Mouse (Mus musculus): ENCODE measurements around the gene Zfp219. TPM values are rescaled to one million over a fixed set of nuclear protein-coding genes. Genes with fewer than 3 reads are reported as not detected.
A peak's percentile ranks its signal among the peaks of the same experiment; 100 is the strongest.

Zfp219 gene
- polyA plus RNA-seq, 1 experiment from 2014 or later = 23.7 TPM

GRCm38 (mm10) chr14:51995219-51995871 lies 25.2 kb downstream of the Zfp219 start:
- ATAC-seq = no peak
- 81% methylated on average over 12 of the region's 12 CpGs for WGBS

GRCm38 (mm10) chr14:51994453-51994852 lies 26.1 kb downstream of the Zfp219 start:
- Histone ChIP-seq H3K4me3 (ENCODE audit: low read length) (no peak overlapping the region), H3K9me3 (ENCODE audit: control insufficient read depth, low read length) (no peaks in the 10 kb centered on the region), H3K4me2 (ENCODE audit: low read length) (no peak overlapping the region), H3K4me1 (ENCODE audit: control insufficient read depth, insufficient read depth, low read depth, low read length) (no peaks in the 10 kb centered on the region; the same call in 1 of the 2 replicates), H3K27ac (ENCODE audit: low read depth, low read length) (no peak overlapping the region), H3K9ac (ENCODE audit: low read depth, low read length) (no peak overlapping the region), H3K27me3 (replicated peaks; ENCODE audit: control insufficient read depth, insufficient read depth, low read length) (no peaks in the 10 kb centered on the region), H3K36me3 (ENCODE audit: control insufficient read depth, insufficient read depth, low read length) (peaks cover 67% of the 10 kb centered on the region)
- ATAC-seq = no peak
- 88% methylated on average over 4 of the region's 4 CpGs for WGBS

More at GRCm38 (mm10) chr14:51995219-51995871, 25.2 kb downstream of the Zfp219 start:
- Histone ChIP-seq H3K36me3 (ENCODE audit: control insufficient read depth, insufficient read depth, low read length) (peaks cover 69% of the 10 kb centered on the region), H3K9ac (ENCODE audit: low read depth, low read length) (no peak overlapping the region), H3K4me1 (ENCODE audit: control insufficient read depth, insufficient read depth, low read depth, low read length) (no peaks in the 10 kb centered on the region; the same call in 1 of the 2 replicates), H3K27ac (ENCODE audit: low read depth, low read length) (no peak overlapping the region), H3K4me3 (ENCODE audit: low read length) (no peak overlapping the region), H3K9me3 (ENCODE audit: control insufficient read depth, low read length) (no peaks in the 10 kb centered on the region), H3K4me2 (ENCODE audit: low read length) (no peak overlapping the region), H3K27me3 (replicated peaks; ENCODE audit: control insufficient read depth, insufficient read depth, low read length) (no peaks in the 10 kb centered on the region)

- Histone ChIP-seq H3K27me3 (replicated peaks; ENCODE audit: control insufficient read depth, insufficient read depth, low read length) (no peaks in the 10 kb centered on the region), H3K9ac (ENCODE audit: low read depth, low read length) (no peak overlapping the region), H3K4me2 (ENCODE audit: low read length) (no peak overlapping the region), H3K36me3 (ENCODE audit: control insufficient read depth, insufficient read depth, low read length) (peaks cover 40% of the 10 kb centered on the region), H3K4me3 (ENCODE audit: low read length) (no peak overlapping the region), H3K4me1 (ENCODE audit: control insufficient read depth, insufficient read depth, low read depth, low read length) (peaks cover 11% of the 10 kb centered on the region), H3K27ac (ENCODE audit: low read depth, low read length) (no peak overlapping the region), H3K9me3 (ENCODE audit: control insufficient read depth, low read length) (no peaks in the 10 kb centered on the region)
- ATAC-seq = no peak
- WGBS = 54% methylated on average over 12 of the region's 12 CpGs
These were observed 31.0 kb downstream of the Zfp219 start for GRCm38 (mm10) chr14:51989461-51989970.

- peak overlapping the region; percentile 15; the same call in 1 of the 2 replicates for H3K9ac ChIP-seq (ENCODE audit: low read depth, low read length)
- peaks cover 33% of the 10 kb centered on the region for H3K36me3 ChIP-seq (ENCODE audit: control insufficient read depth, insufficient read depth, low read length)
- WGBS = 86% methylated on average over 12 of the region's 12 CpGs
- no peak for ATAC-seq
- H3K4me3 ChIP-seq (ENCODE audit: low read length) = no peak overlapping the region
- H3K4me2 ChIP-seq (ENCODE audit: low read length) = no peak overlapping the region
- H3K27ac ChIP-seq (ENCODE audit: low read depth, low read length) = no peak overlapping the region
- peaks cover 16% of the 10 kb centered on the region for H3K4me1 ChIP-seq (ENCODE audit: control insufficient read depth, insufficient read depth, low read depth, low read length)
- H3K27me3 ChIP-seq (replicated peaks; ENCODE audit: control insufficient read depth, insufficient read depth, low read length) = no peaks in the 10 kb centered on the region
- H3K9me3 ChIP-seq (ENCODE audit: control insufficient read depth, low read length) = no peaks in the 10 kb centered on the region
These were observed 31.8 kb downstream of the Zfp219 start for GRCm38 (mm10) chr14:51988731-51989130.

GRCm38 (mm10) chr14:51987177-51987576 lies 33.4 kb downstream of the Zfp219 start:
- H3K4me2 ChIP-seq (ENCODE audit: low read length) = no peak overlapping the region
- 94% methylated on average over 6 of the region's 6 CpGs for WGBS
- H3K4me1 ChIP-seq (ENCODE audit: control insufficient read depth, insufficient read depth, low read depth, low read length) = peaks cover 22% of the 10 kb centered on the region
- no peaks in the 10 kb centered on the region for H3K9me3 ChIP-seq (ENCODE audit: control insufficient read depth, low read length)
- no peak for ATAC-seq
- no peak overlapping the region for H3K4me3 ChIP-seq (ENCODE audit: low read length)
- H3K36me3 ChIP-seq (ENCODE audit: control insufficient read depth, insufficient read depth, low read length) = peaks cover 30% of the 10 kb centered on the region
- H3K27ac ChIP-seq (ENCODE audit: low read depth, low read length) = no peak overlapping the region
- H3K9ac ChIP-seq (ENCODE audit: low read depth, low read length) = no peak overlapping the region
- no peaks in the 10 kb centered on the region for H3K27me3 ChIP-seq (replicated peaks; ENCODE audit: control insufficient read depth, insufficient read depth, low read length)

- 7% methylated on average over 7 of the region's 7 CpGs for WGBS
- peak overlapping the region; percentile 93 for H3K27ac ChIP-seq (ENCODE audit: low read depth, low read length)
- H3K4me1 ChIP-seq (ENCODE audit: control insufficient read depth, insufficient read depth, low read depth, low read length) = peaks cover 22% of the 10 kb centered on the region
- no peaks in the 10 kb centered on the region for H3K9me3 ChIP-seq (ENCODE audit: control insufficient read depth, low read length)
- H3K9ac ChIP-seq (ENCODE audit: low read depth, low read length) = peak overlapping the region; percentile 93
- H3K4me3 ChIP-seq (ENCODE audit: low read length) = peak overlapping the region; percentile 76
- no peak for ATAC-seq
- peak overlapping the region; percentile 89 for H3K4me2 ChIP-seq (ENCODE audit: low read length)
- no peaks in the 10 kb centered on the region for H3K27me3 ChIP-seq (replicated peaks; ENCODE audit: control insufficient read depth, insufficient read depth, low read length)
- peaks cover 20% of the 10 kb centered on the region for H3K36me3 ChIP-seq (ENCODE audit: control insufficient read depth, insufficient read depth, low read length)
These were observed 34.4 kb downstream of the Zfp219 start for GRCm38 (mm10) chr14:51986153-51986505.

GRCm38 (mm10) chr14:51985301-51986152 lies 35.0 kb downstream of the Zfp219 start:
- H3K9ac ChIP-seq (ENCODE audit: low read depth, low read length) = peak overlapping the region; percentile 93
- H3K27ac ChIP-seq (ENCODE audit: low read depth, low read length) = peak overlapping the region; percentile 93
- H3K36me3 ChIP-seq (ENCODE audit: control insufficient read depth, insufficient read depth, low read length) = peaks cover 15% of the 10 kb centered on the region
- ATAC-seq = peak; percentile 64
- peak overlapping the region; percentile 76 for H3K4me3 ChIP-seq (ENCODE audit: low read length)
- under 1% methylated on average over 26 of the region's 27 CpGs for WGBS
- H3K9me3 ChIP-seq (ENCODE audit: control insufficient read depth, low read length) = no peaks in the 10 kb centered on the region
- peak overlapping the region; percentile 89 for H3K4me2 ChIP-seq (ENCODE audit: low read length)
- no peaks in the 10 kb centered on the region for H3K27me3 ChIP-seq (replicated peaks; ENCODE audit: control insufficient read depth, insufficient read depth, low read length)
- peaks cover 22% of the 10 kb centered on the region for H3K4me1 ChIP-seq (ENCODE audit: control insufficient read depth, insufficient read depth, low read depth, low read length)

GRCm38 (mm10) chr14:51984247-51985231 lies 36.0 kb downstream of the Zfp219 start, which contains the start of gene Arhgef40:
TSS of gene Arhgef40 (plus strand) at chr14:51984719.
- peaks cover 12% of the 10 kb centered on the region for H3K36me3 ChIP-seq (ENCODE audit: control insufficient read depth, insufficient read depth, low read length)
- peak within 1 kb of the TSS; percentile 93 for H3K9ac ChIP-seq (ENCODE audit: low read depth, low read length)
- ATAC-seq = peak; percentile 90
- 0% methylated on average over 37 of the region's 74 CpGs for whole genome bisulfite sequencing
- H3K4me1 ChIP-seq (ENCODE audit: control insufficient read depth, insufficient read depth, low read depth, low read length) = peaks cover 22% of the 10 kb centered on the region
- no peaks in the 10 kb centered on the region for H3K27me3 ChIP-seq (replicated peaks; ENCODE audit: control insufficient read depth, insufficient read depth, low read length)
- no peaks in the 10 kb centered on the region for H3K9me3 ChIP-seq (ENCODE audit: control insufficient read depth, low read length)
- H3K27ac ChIP-seq (ENCODE audit: low read depth, low read length) = peak within 1 kb of the TSS; percentile 93
- H3K4me2 ChIP-seq (ENCODE audit: low read length) = peak within 1 kb of the TSS; percentile 89
- peak within 1 kb of the TSS; percentile 76 for H3K4me3 ChIP-seq (ENCODE audit: low read length)
